Mouse (Mus musculus): ENCODE results near the gene Grxcr1.

- TF ChIP-seq CTCF (IDR thresholded peaks at IDR 0.05; ENCODE audit: low read depth) (no peak), EP300 (IDR thresholded peaks at IDR 0.05; ENCODE audit: low read depth) (no peak)
These were observed 130.9 kb downstream of the Grxcr1 start for GRCm38 (mm10) chr5:68162503-68162902.
